Mouse (Mus musculus): ENCODE measurements at regions not wholly inside any gene's neighbourhood (a gene's known extent, or its start where the extent isn't known, plus 50 kb on each side); places are given as distances from the start of the nearest gene placed in this dataset.

- H3K4me1 ChIP-seq (ENCODE audit: control insufficient read depth, insufficient read depth, low read length) = no peaks in the 10 kb centered on the region
- ATAC-seq (ENCODE audit: low FRiP score) (no peak), DNase-seq (ENCODE audit: low spot score, missing footprints) (no peak)
- no peaks in the 10 kb centered on the region for H3K36me3 ChIP-seq (ENCODE audit: control insufficient read depth, insufficient read depth, low read length)
- no peak overlapping the region for H3K9ac ChIP-seq (ENCODE audit: low read length)
- H3K27me3 ChIP-seq (ENCODE audit: control insufficient read depth, insufficient read depth, low read length) = no peaks in the 10 kb centered on the region
- H3K4me3 ChIP-seq (ENCODE audit: low read depth, low read length) = no peak overlapping the region
- H3K4me2 ChIP-seq = no peak overlapping the region
- no peaks in the 10 kb centered on the region for H3K9me3 ChIP-seq (ENCODE audit: control insufficient read depth, low read length)
- 73% methylated on average over 6 of the region's 6 CpGs for WGBS
- no peak overlapping the region for H3K27ac ChIP-seq (ENCODE audit: low read depth, low read length)
Observed at GRCm38 (mm10) chr13:113724881-113725837, 61.7 kb upstream of the Hspb3 start.

DNA sequence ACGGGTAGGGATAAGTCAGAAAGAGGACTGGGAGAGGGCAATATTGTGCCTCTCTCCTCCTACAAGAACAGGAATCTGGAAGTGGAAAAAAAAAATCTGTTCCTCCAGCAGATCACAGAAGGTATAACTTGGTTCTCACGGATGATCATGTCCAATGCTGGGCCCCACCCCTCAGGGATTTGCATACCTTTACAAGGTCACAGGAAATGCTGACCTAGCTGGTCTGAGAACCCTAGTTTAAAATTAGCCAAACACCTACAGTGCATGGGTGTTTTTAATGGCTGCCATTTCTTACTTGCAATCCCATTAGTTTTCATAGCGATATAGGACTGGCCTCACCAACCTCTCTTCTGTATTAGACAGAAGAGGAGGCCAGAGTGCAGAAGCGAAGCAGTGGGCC lies 51.8 kb upstream of the Hspb3 start:
- H3K4me3 ChIP-seq (ENCODE audit: low read depth, low read length) = no peak overlapping the region
- WGBS = 82% methylated on average over 4 of the region's 4 CpGs
- no peaks in the 10 kb centered on the region for H3K4me1 ChIP-seq (ENCODE audit: control insufficient read depth, insufficient read depth, low read length)
- DNase-seq (ENCODE audit: low spot score, missing footprints) (no peak), ATAC-seq (ENCODE audit: low FRiP score) (no peak)
- no peak overlapping the region for H3K9ac ChIP-seq (ENCODE audit: low read length)
- H3K4me2 ChIP-seq = no peak overlapping the region
- no peak overlapping the region for H3K27ac ChIP-seq (ENCODE audit: low read depth, low read length)
- H3K36me3 ChIP-seq (ENCODE audit: control insufficient read depth, insufficient read depth, low read length) = no peaks in the 10 kb centered on the region
- H3K9me3 ChIP-seq (ENCODE audit: control insufficient read depth, low read length) = no peaks in the 10 kb centered on the region
- no peaks in the 10 kb centered on the region for H3K27me3 ChIP-seq (ENCODE audit: control insufficient read depth, insufficient read depth, low read length)

DNA sequence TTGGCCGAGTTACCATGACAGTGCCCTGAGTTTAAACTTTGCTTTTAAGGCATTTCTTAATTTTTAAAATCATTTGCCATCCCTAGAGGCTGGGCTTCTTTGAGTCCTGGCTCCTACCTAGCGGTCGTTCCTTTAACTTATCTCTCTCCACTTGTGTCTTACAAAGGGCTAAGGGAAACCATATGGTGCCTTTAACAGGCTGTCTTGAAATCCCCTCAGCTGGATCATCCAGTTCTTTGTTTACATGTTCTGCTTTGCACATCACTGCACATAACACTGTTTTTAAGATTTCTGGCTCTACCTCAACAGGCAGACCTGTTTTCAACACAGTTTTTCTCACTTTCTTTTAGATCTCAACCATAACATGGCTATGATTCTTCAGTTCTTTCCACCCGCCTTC lies 50.4 kb upstream of the Hspb3 start:
- Histone ChIP-seq H3K4me2 (no peak overlapping the region), H3K36me3 (ENCODE audit: control insufficient read depth, insufficient read depth, low read length) (no peaks in the 10 kb centered on the region), H3K27me3 (ENCODE audit: control insufficient read depth, insufficient read depth, low read length) (no peaks in the 10 kb centered on the region), H3K9ac (ENCODE audit: low read length) (no peak overlapping the region), H3K4me3 (ENCODE audit: low read depth, low read length) (no peak overlapping the region), H3K27ac (ENCODE audit: low read depth, low read length) (no peak overlapping the region), H3K9me3 (ENCODE audit: control insufficient read depth, low read length) (no peaks in the 10 kb centered on the region), H3K4me1 (ENCODE audit: control insufficient read depth, insufficient read depth, low read length) (no peaks in the 10 kb centered on the region)
- DNase-seq (ENCODE audit: low spot score, missing footprints) (no peak), ATAC-seq (ENCODE audit: low FRiP score) (no peak)
- WGBS = 60% methylated on average over 4 of the region's 4 CpGs

Measured in midbrain, embryonic 11.5 days (tissue).